Mouse (Mus musculus) kidney, adult 2 months (tissue): ENCODE results near the gene Map4k4. TPM values are rescaled to one million over a fixed set of nuclear protein-coding genes. Genes with fewer than 3 reads are reported as not detected.

ENCODE experiments used
- DNase-seq: peaks from one replicate; pipeline ENCODE4 v3.0.0; 2021
- H3K27ac ChIP-seq: fragments of 200-500 bp; 2 replicates; pipeline ENCODE4 v1.5.1; 2012; ENCODE audit warnings: low read depth, low read length, control low read depth, inconsistent platforms; ENCODE audit not compliant: insufficient read depth
- H3K27me3 ChIP-seq: fragments of 200-500 bp; replicated peaks from 2 replicates; pipeline ENCODE4 v1.6.1; 2012; ENCODE audit warnings: mild to moderate bottlenecking, moderate library complexity, low read length, inconsistent platforms; ENCODE audit not compliant: control insufficient read depth, insufficient read depth
- H3K36me3 ChIP-seq: fragments of 200-500 bp; 2 replicates; pipeline ENCODE4 v1.6.1; 2012; ENCODE audit warnings: mild to moderate bottlenecking, moderate library complexity, low read length, inconsistent platforms; ENCODE audit not compliant: control insufficient read depth, insufficient read depth
- H3K4me1 ChIP-seq: fragments of 200-500 bp; 2 replicates; pipeline ENCODE4 v1.6.1; 2011; ENCODE audit warnings: low read length; ENCODE audit not compliant: control insufficient read depth, insufficient read depth
- H3K4me3 ChIP-seq: fragments of 200-500 bp; 2 replicates; pipeline ENCODE4 v1.5.1; 2011; ENCODE audit warnings: mild to moderate bottlenecking, low read depth, low read length, control low read depth; ENCODE audit not compliant: insufficient read depth
- CTCF ChIP-seq: fragments of 200-500 bp; conservative IDR thresholded peaks from 2 replicates; pipeline ENCODE4 v1.5.1; 2011; ENCODE audit warnings: low read depth, mild to moderate bottlenecking, control low read depth, low read length, moderate library complexity, mixed read lengths; ENCODE audit not compliant: insufficient read depth, insufficient read length
- POLR2A ChIP-seq: fragments of 200-500 bp; IDR thresholded peaks from one replicate; pipeline ENCODE4 v1.6.1; 2011; ENCODE audit warnings: low read depth, low read length, control low read depth
- WGBS: fragments of 180-500 bp; shearing (Covaris S2); methylation state at CpG from one replicate; pipeline ENCODE4 v1.1.7; 2018; 5-methylcytosine and 5-hydroxymethylcytosine counted together
- polyA plus RNA-seq: library from polyadenylated mRNA; depleted of rRNA; stranded (reverse); fragments of >200 nt; gene quantifications from 2 replicates; pipeline ENCODE4 v1.2.3, GENCODE M21; 2012

The Map4k4 gene
- polyA plus RNA-seq, 1 experiment, result 29.2 TPM

DNA sequence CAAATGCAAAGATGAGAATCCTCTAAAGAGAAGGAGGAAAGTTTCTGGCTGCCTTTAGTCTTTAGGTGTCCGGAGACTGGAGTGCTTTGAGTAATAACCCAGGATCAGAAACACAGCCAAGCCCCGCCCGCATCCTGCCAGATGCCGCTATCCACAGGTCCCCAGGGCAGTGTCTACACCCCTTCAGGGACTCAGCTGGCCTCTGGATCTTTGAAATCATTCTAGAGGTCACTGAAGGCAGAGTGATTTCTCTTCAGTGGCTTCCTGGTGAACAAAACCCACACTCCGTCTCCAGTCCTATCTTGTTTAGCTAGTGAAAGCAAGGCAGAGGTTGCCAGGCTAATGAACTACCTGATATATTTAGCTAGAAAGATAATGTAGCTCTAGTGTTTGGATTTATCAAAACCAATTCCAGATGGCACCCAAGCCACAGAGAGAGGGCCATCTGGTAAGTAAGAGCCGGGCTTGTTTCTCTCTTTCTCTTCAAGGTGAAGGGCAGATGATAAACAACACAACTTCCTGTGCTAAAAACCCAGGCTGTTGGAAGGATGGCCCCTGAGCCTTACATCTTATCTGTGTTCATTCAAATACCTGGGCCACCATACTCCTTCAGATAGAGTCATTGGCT lies 32.6 kb upstream of the Map4k4 start:
- no peak overlapping the region for H3K4me3 ChIP-seq

DNA sequence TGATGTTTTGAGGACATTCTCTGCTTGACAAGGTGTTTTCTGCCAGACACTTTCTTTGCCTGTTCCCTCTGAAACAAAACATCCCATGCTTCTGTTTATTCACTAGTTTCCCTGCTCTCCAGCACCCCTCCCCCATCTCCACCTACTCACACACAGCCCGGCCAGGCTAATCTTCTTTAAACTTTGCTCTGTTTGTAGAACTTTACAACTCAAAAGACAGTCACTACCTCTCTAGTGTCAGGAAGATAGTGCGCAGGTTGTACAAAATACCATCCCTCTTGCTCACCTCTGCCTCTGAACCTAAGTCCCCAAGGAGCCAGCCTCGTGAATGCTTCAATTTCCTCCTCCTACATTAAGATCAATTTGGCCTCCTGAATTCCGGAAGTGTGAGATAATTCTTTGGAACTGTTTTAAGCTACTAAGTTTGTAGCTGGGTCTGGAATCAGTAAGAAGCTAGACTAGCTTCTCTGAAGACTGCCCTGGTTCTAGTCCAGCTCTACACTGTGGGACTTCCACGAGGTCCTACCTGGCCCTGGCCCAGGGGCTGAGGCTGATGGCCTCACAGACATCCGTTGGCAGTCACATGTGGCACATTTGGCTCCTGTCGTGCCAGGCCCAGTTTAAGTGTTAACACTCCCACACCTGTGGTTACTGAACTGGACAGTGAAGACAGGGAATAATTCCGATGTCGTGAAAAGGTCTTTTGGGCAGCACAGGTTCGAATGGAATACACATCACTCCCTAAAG lies 31.7 kb upstream of the Map4k4 start:
- Histone ChIP-seq H3K4me3 (no peak overlapping the region), H3K36me3 (no peaks in the 10 kb centered on the region), H3K27me3 (no peaks in the 10 kb centered on the region), H3K4me1 (no peaks in the 10 kb centered on the region), H3K27ac (no peak overlapping the region)
- 47% methylated on average over 10 of the region's 10 CpGs for WGBS
- TF ChIP-seq CTCF (no peak), POLR2A (no peak)
- DNase-seq, result peak; percentile 40

More for the DNA sequence above, 32.6 kb upstream of the Map4k4 start:
- WGBS, result 50% methylated on average over 6 of the region's 6 CpGs
- H3K27ac ChIP-seq, result no peak overlapping the region
- no peaks in the 10 kb centered on the region for H3K36me3 ChIP-seq
- TF ChIP-seq CTCF (no peak), POLR2A (no peak)
- peak; percentile 79 for DNase-seq
- no peaks in the 10 kb centered on the region for H3K27me3 ChIP-seq
- no peaks in the 10 kb centered on the region for H3K4me1 ChIP-seq

DNA sequence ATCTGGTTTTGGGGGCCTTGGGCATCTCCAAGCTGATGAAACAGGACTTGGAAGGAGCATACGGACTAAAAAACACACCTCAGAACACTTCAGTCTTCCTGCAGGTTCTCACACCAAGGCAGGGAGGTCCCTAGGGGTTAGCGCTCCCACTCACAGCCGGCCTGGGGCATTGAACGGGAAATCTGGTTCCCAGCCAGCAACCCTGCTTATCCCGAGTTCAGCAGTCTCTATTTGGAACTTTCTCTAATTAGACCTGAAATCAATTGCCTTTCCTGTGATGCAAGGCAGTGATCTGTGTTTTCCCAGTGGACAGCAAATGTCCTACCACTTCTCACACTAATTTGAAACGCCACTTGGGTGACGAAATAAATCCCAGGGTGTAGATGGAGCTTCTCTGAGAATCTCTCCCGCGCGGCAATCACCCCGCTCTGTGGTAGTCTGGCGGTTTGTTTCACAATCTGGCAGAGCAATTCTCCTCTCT lies 31.0 kb upstream of the Map4k4 start:
- DNase-seq, result peak; percentile 9
- TF ChIP-seq CTCF, result no peak
- Histone ChIP-seq H3K27ac (no peak overlapping the region), H3K27me3 (no peaks in the 10 kb centered on the region), H3K4me3 (no peak overlapping the region), H3K4me1 (no peaks in the 10 kb centered on the region), H3K36me3 (no peaks in the 10 kb centered on the region)
- WGBS, result 62% methylated on average over 12 of the region's 12 CpGs

DNA sequence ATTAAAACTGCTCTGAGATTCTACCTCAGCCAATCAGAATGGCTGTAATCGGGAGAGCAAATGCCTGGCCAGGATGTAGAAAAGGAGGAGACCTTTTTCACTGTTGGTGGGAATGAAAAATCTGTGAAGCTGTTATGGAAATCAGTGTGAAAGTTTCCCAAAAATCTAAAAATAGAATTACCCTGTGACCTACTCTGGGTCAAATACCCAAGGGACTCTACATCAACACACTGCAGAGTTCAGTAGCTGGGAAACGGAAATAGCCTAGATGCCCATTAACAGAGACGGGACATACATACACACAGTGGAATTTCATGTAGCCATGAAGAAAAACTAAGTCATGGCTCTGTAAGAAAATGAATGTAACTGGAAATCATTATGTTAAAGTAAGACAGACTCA lies 22.7 kb upstream of the Map4k4 start:
- 41% methylated on average over 3 of the region's 3 CpGs for WGBS

DNA sequence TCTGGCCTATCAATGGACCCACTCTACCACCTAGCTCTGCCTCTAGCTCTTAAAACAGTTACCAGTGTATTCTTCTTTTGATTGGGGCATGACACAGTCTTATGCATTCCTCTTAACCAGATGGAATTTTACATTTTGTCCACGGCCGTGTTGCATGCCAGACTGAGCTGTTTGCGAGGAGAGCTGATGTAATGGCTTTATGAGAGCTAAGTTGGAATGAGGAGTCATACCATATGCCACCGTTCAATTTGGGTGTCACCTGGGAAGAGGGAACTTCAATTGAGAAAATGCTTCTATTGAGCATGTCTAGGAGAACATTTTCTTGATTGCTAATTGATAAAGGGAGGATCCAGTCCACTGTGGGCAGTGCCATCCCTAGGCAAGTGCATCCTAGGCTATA lies 18.2 kb upstream of the Map4k4 start:
- H3K36me3 ChIP-seq, result no peaks in the 10 kb centered on the region
- H3K27ac ChIP-seq, result no peak overlapping the region
- no peak for DNase-seq
- H3K4me3 ChIP-seq, result no peak overlapping the region
- no peaks in the 10 kb centered on the region for H3K27me3 ChIP-seq
- no peak for TF ChIP-seq POLR2A
- TF ChIP-seq CTCF, result no peak
- 94% methylated on average over 4 of the region's 4 CpGs for WGBS
- H3K4me1 ChIP-seq, result no peaks in the 10 kb centered on the region

More for the DNA sequence above, 22.7 kb upstream of the Map4k4 start:
- no peaks in the 10 kb centered on the region for H3K36me3 ChIP-seq
- DNase-seq, result no peak
- H3K27ac ChIP-seq, result no peak overlapping the region
- no peak overlapping the region for H3K4me3 ChIP-seq
- H3K27me3 ChIP-seq, result no peaks in the 10 kb centered on the region
- TF ChIP-seq POLR2A (no peak), CTCF (no peak)
- H3K4me1 ChIP-seq, result no peaks in the 10 kb centered on the region

DNA sequence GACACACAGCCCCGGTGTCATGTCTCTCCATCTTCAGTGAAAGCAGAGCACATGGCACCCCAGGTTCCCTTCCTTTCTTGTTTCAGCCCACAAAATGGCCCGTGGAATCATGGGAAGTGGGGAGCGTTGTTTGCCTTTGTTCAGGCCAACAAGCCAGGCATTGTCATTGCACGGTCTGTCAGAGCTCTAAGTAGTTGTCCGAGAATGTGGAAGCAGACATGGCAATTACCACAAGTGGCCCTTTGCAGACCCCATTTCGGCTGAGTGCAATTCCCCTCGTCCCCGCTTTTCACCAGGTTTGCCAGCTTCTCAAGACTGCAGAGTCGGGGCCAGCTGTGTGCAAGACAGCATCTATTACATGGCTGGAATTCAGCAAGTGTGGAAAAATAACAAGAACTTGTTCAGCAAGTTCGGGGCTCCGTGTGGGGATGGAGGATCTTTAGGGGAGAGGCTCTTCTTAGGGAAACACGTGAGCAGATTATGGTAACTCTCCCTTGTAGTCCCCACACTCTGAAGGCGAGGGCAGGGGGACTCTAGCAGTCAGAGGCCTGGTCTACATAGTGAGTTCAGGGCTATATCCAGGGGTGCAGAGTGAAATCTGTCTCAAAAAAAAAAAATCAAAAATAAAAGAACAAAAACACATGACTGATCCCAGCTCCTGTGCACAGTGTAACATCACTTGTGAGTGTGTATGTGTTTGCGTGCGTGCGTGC lies 15.8 kb upstream of the Map4k4 start:
- Histone ChIP-seq H3K27ac (no peak overlapping the region), H3K27me3 (no peaks in the 10 kb centered on the region), H3K4me3 (no peak overlapping the region), H3K4me1 (no peaks in the 10 kb centered on the region), H3K36me3 (no peaks in the 10 kb centered on the region)
- 61% methylated on average over 16 of the region's 16 CpGs for WGBS
- no peak for DNase-seq
- TF ChIP-seq CTCF (no peak), POLR2A (no peak)

DNA sequence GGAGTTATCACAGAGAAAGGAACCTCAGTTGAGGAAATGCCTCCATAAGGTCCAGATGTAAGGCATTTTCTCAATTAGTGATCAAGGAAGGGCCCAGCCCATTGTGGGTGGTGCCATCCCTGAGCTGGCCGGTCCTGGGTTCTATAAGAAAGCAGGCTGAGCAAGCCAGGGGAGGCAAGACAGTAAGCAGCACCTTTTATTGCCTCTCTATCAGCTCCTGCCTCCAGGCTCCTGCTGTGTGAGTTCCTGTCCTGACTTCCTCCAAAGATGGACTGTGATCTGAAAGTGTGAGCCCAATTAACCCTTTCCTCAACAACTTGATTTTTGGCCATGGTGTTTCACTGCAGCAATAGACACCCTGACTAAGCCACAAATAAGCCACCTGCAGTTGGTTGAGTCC lies 12.7 kb upstream of the Map4k4 start:
- 48% methylated on average over 1 of the region's 1 CpGs for WGBS
- DNase-seq, result no peak
- H3K36me3 ChIP-seq, result no peaks in the 10 kb centered on the region
- H3K4me1 ChIP-seq, result no peaks in the 10 kb centered on the region
- TF ChIP-seq CTCF, result no peak
- TF ChIP-seq POLR2A, result no peak
- no peaks in the 10 kb centered on the region for H3K27me3 ChIP-seq
- H3K27ac ChIP-seq, result no peak overlapping the region
- H3K4me3 ChIP-seq, result no peak overlapping the region
